Mouse (Mus musculus) heart, embryonic 15.5 days (tissue): Measurements from ENCODE around the gene Gemin2. TPM values are rescaled to one million over a fixed set of nuclear protein-coding genes. Genes with fewer than 3 reads are reported as not detected.

Source experiments
- polyA plus RNA-seq: library from polyadenylated mRNA; unstranded; fragments of >200 nt; fragmentation: Nextera tagmentation; extraction: Ambion mirVana; gene quantifications from 2 replicates; pipeline ENCODE4 v1.2.1, GENCODE M21; 2015

Gene Gemin2
- polyA plus RNA-seq, 1 experiment from 2014 or later, result 20.8 TPM

Other genes with a start within 250 kb of the Gemin2 start
- gene Sec23a, start 1.4 kb upstream of the Gemin2 start, polyA plus RNA-seq, result 57.8 and 63.2 TPM in 2 replicates
- gene Trappc6b, start 48.1 kb downstream of the Gemin2 start, polyA plus RNA-seq, result 83.2 and 85.5 TPM in 2 replicates
- 59.4 and 63.0 TPM in 2 replicates for gene Pnn, start 53.5 kb downstream of the Gemin2 start, polyA plus RNA-seq
- gene Mia2, start 82.4 kb downstream of the Gemin2 start, polyA plus RNA-seq, result 39.6 and 44.8 TPM in 2 replicates
- 5.1 and 5.3 TPM in 2 replicates for gene Fbxo33, start 206.3 kb downstream of the Gemin2 start, polyA plus RNA-seq